Mouse (Mus musculus) forebrain, embryonic 13.5 days (tissue): ENCODE measurements around the gene Oprd1. TPM values are rescaled to one million over a fixed set of nuclear protein-coding genes. Genes with fewer than 3 reads are reported as not detected.
A peak's percentile ranks its signal among the peaks of the same experiment; 100 is the strongest.

Experiments
- ATAC-seq: fragments of 200-750 bp; cut with Nextera tagmentation; 2 replicates; pipeline ENCODE4 v1.8.0; 2017
- H3K27ac ChIP-seq: fragments of 300-500 bp; sonication (generic); 2 replicates; pipeline ENCODE4 v1.5.1; 2015; ENCODE audit warnings: inconsistent platforms, mild to moderate bottlenecking, moderate library complexity
- H3K27me3 ChIP-seq: fragments of 300-500 bp; sonication (generic); 2 replicates; pipeline ENCODE4 v1.6.1; 2015; ENCODE audit warnings: mild to moderate bottlenecking, inconsistent platforms
- H3K36me3 ChIP-seq: fragments of 300-500 bp; sonication (generic); 2 replicates; pipeline ENCODE4 v1.6.1; 2015; ENCODE audit warnings: mild to moderate bottlenecking, inconsistent platforms; ENCODE audit not compliant: poor library complexity, severe bottlenecking
- H3K4me1 ChIP-seq: fragments of 300-500 bp; sonication (generic); 2 replicates; pipeline ENCODE4 v1.6.1; 2015; ENCODE audit warnings: inconsistent platforms
- H3K4me2 ChIP-seq: fragments of 300-500 bp; sonication (generic); 2 replicates; pipeline ENCODE4 v1.6.1; 2015; ENCODE audit warnings: inconsistent platforms, mild to moderate bottlenecking, moderate library complexity
- H3K4me3 ChIP-seq: fragments of 300-500 bp; sonication (generic); 2 replicates; pipeline ENCODE4 v1.5.1; 2015; ENCODE audit warnings: mild to moderate bottlenecking, inconsistent platforms
- H3K9ac ChIP-seq: fragments of 300-500 bp; sonication (generic); 2 replicates; pipeline ENCODE4 v1.6.1; 2015; ENCODE audit warnings: mild to moderate bottlenecking, inconsistent platforms
- H3K9me3 ChIP-seq: fragments of 300-500 bp; sonication (generic); replicated peaks from 2 replicates; pipeline ENCODE4 v1.6.1; 2016; ENCODE audit warnings: inconsistent platforms
- WGBS: fragments of 180-500 bp; shearing (Covaris S2); methylation state at CpG from one replicate; pipeline ENCODE4 v1.1.7; 2015; 5-methylcytosine and 5-hydroxymethylcytosine counted together
- polyA plus RNA-seq: library from polyadenylated mRNA; unstranded; fragments of >200 nt; fragmentation: Nextera tagmentation; extraction: Ambion mirVana; gene quantifications from 2 replicates; pipeline ENCODE4 v1.2.1, GENCODE M21; 2015

Oprd1 gene
- polyA plus RNA-seq = 0.06 and 0.12 TPM in 2 replicates

- WGBS = 1% methylated on average over 83 of the region's 89 CpGs
Measured at GRCm38 (mm10) chr4:132144080-132144841, at the start of gene Oprd1. Gene Oprd1, minus strand, starts transcription at chr4:132144486.

GRCm38 (mm10) chr4:132187826-132188401, 43.6 kb upstream of the Oprd1 start:
- Histone ChIP-seq H3K9ac (no peak overlapping the region), H3K4me2 (no peak overlapping the region), H3K9me3 (no peaks in the 10 kb centered on the region), H3K36me3 (peaks cover 58% of the 10 kb centered on the region), H3K4me3 (no peak overlapping the region), H3K27me3 (no peaks in the 10 kb centered on the region), H3K27ac (no peak overlapping the region), H3K4me1 (no peaks in the 10 kb centered on the region)
- no peak for ATAC-seq
- 97% methylated on average over 2 of the region's 2 CpGs for WGBS

More at GRCm38 (mm10) chr4:132144080-132144841, at the start of gene Oprd1:
- 0 out of 2 replicates have a peak, but pooled peaks have one; percentile 36 for ATAC-seq
- Histone ChIP-seq H3K4me2 (peak within 1 kb of the TSS; percentile 72), H3K27me3 (peaks cover 71% of the 10 kb centered on the region), H3K9ac (no peak within 1 kb of the TSS), H3K27ac (no peak within 1 kb of the TSS), H3K36me3 (no peaks in the 10 kb centered on the region), H3K4me3 (peak within 1 kb of the TSS; percentile 42), H3K9me3 (no peaks in the 10 kb centered on the region; the same call in 1 of the 2 replicates), H3K4me1 (peaks cover 8% of the 10 kb centered on the region)

GRCm38 (mm10) chr4:132183162-132183561, 38.9 kb upstream of the Oprd1 start:
- 93% methylated on average over 3 of the region's 3 CpGs for WGBS

GRCm38 (mm10) chr4:132181721-132182658, 37.7 kb upstream of the Oprd1 start:
- no peak overlapping the region for H3K4me3 ChIP-seq
- no peak for ATAC-seq
- H3K9me3 ChIP-seq = no peaks in the 10 kb centered on the region
- no peak overlapping the region for H3K4me2 ChIP-seq
- no peak overlapping the region for H3K27ac ChIP-seq
- H3K36me3 ChIP-seq = peaks cover 41% of the 10 kb centered on the region
- H3K27me3 ChIP-seq = no peaks in the 10 kb centered on the region
- H3K9ac ChIP-seq = no peak overlapping the region
- H3K4me1 ChIP-seq = no peaks in the 10 kb centered on the region
- 68% methylated on average over 22 of the region's 22 CpGs for WGBS

More at GRCm38 (mm10) chr4:132183162-132183561, 38.9 kb upstream of the Oprd1 start:
- H3K36me3 ChIP-seq = peaks cover 46% of the 10 kb centered on the region
- no peaks in the 10 kb centered on the region for H3K27me3 ChIP-seq
- no peak for ATAC-seq
- H3K27ac ChIP-seq = no peak overlapping the region
- H3K4me2 ChIP-seq = no peak overlapping the region
- H3K9me3 ChIP-seq = no peaks in the 10 kb centered on the region
- no peaks in the 10 kb centered on the region for H3K4me1 ChIP-seq
- H3K9ac ChIP-seq = no peak overlapping the region
- no peak overlapping the region for H3K4me3 ChIP-seq

GRCm38 (mm10) chr4:132180710-132181109, 36.4 kb upstream of the Oprd1 start:
- WGBS = 77% methylated on average over 9 of the region's 9 CpGs
- H3K9ac ChIP-seq = no peak overlapping the region
- no peaks in the 10 kb centered on the region for H3K4me1 ChIP-seq
- peaks cover 38% of the 10 kb centered on the region for H3K36me3 ChIP-seq
- H3K4me3 ChIP-seq = no peak overlapping the region
- no peaks in the 10 kb centered on the region for H3K9me3 ChIP-seq
- H3K27me3 ChIP-seq = no peaks in the 10 kb centered on the region
- H3K4me2 ChIP-seq = no peak overlapping the region
- H3K27ac ChIP-seq = no peak overlapping the region
- ATAC-seq = no peak

- H3K36me3 ChIP-seq = peaks cover 22% of the 10 kb centered on the region
- peak; percentile 83 for ATAC-seq
- no peaks in the 10 kb centered on the region for H3K4me1 ChIP-seq
- 9% methylated on average over 10 of the region's 10 CpGs for WGBS
- no peak overlapping the region for H3K4me3 ChIP-seq
- no peaks in the 10 kb centered on the region for H3K27me3 ChIP-seq
- no peak overlapping the region for H3K9ac ChIP-seq
- H3K27ac ChIP-seq = no peak overlapping the region
- H3K4me2 ChIP-seq = no peak overlapping the region
- H3K9me3 ChIP-seq = no peaks in the 10 kb centered on the region
Measured at GRCm38 (mm10) chr4:132178630-132179059, 34.4 kb upstream of the Oprd1 start.

- Histone ChIP-seq H3K9ac (no peak overlapping the region), H3K27ac (no peak overlapping the region), H3K27me3 (no peaks in the 10 kb centered on the region), H3K9me3 (no peaks in the 10 kb centered on the region), H3K36me3 (peaks cover 4% of the 10 kb centered on the region), H3K4me3 (no peak overlapping the region), H3K4me2 (no peak overlapping the region), H3K4me1 (no peaks in the 10 kb centered on the region)
- no peak for ATAC-seq
- WGBS = 63% methylated on average over 10 of the region's 10 CpGs
Measured at GRCm38 (mm10) chr4:132176474-132176873, 32.2 kb upstream of the Oprd1 start.

- H3K9ac ChIP-seq = no peak overlapping the region
- ATAC-seq = no peak
- WGBS = 26% methylated on average over 7 of the region's 7 CpGs
- no peaks in the 10 kb centered on the region; the same call in 1 of the 2 replicates for H3K4me1 ChIP-seq
- H3K36me3 ChIP-seq = no peaks in the 10 kb centered on the region
- H3K4me2 ChIP-seq = no peak overlapping the region
- H3K4me3 ChIP-seq = no peak overlapping the region
- H3K9me3 ChIP-seq = no peaks in the 10 kb centered on the region
- no peak overlapping the region for H3K27ac ChIP-seq
- H3K27me3 ChIP-seq = no peaks in the 10 kb centered on the region
Measured at GRCm38 (mm10) chr4:132170891-132171290, 26.6 kb upstream of the Oprd1 start.

GRCm38 (mm10) chr4:132169761-132170160, 25.5 kb upstream of the Oprd1 start:
- Histone ChIP-seq H3K4me1 (peaks cover 4% of the 10 kb centered on the region; the same call in 1 of the 2 replicates), H3K9me3 (no peaks in the 10 kb centered on the region), H3K27me3 (no peaks in the 10 kb centered on the region), H3K27ac (no peak overlapping the region), H3K4me3 (no peak overlapping the region), H3K9ac (no peak overlapping the region), H3K4me2 (no peak overlapping the region), H3K36me3 (no peaks in the 10 kb centered on the region)
- WGBS = 84% methylated on average over 5 of the region's 5 CpGs
- no peak for ATAC-seq

GRCm38 (mm10) chr4:132169271-132169670, 25.0 kb upstream of the Oprd1 start:
- Histone ChIP-seq H3K4me1 (peaks cover 4% of the 10 kb centered on the region; the same call in 1 of the 2 replicates), H3K27ac (no peak overlapping the region), H3K9ac (no peak overlapping the region), H3K4me2 (no peak overlapping the region), H3K9me3 (no peaks in the 10 kb centered on the region), H3K36me3 (no peaks in the 10 kb centered on the region), H3K27me3 (no peaks in the 10 kb centered on the region), H3K4me3 (no peak overlapping the region)
- WGBS = 95% methylated on average over 3 of the region's 3 CpGs
- ATAC-seq = no peak

GRCm38 (mm10) chr4:132167436-132167835, 23.1 kb upstream of the Oprd1 start:
- no peak overlapping the region for H3K9ac ChIP-seq
- peaks cover 4% of the 10 kb centered on the region; the same call in 1 of the 2 replicates for H3K4me1 ChIP-seq
- H3K4me3 ChIP-seq = no peak overlapping the region
- no peaks in the 10 kb centered on the region for H3K9me3 ChIP-seq
- H3K4me2 ChIP-seq = no peak overlapping the region
- ATAC-seq = no peak
- no peak overlapping the region for H3K27ac ChIP-seq
- H3K36me3 ChIP-seq = no peaks in the 10 kb centered on the region
- 92% methylated on average over 3 of the region's 3 CpGs for WGBS
- no peaks in the 10 kb centered on the region for H3K27me3 ChIP-seq
